Mouse (Mus musculus) E14TG2a.4 (cell line): ENCODE measurements around the gene Nectin4.

Source experiments
- CTCF ChIP-seq: conservative IDR thresholded peaks from 2 replicates; pipeline ENCODE4 v1.5.1; 2014; ENCODE audit warnings: low read length
- NANOG ChIP-seq: IDR thresholded peaks from 2 replicates; pipeline ENCODE4 v1.6.1; 2014; ENCODE audit warnings: borderline replicate concordance, low read length, mixed read lengths
- POU5F1 ChIP-seq: IDR thresholded peaks from 2 replicates; pipeline ENCODE4 v1.6.1; 2014; ENCODE audit warnings: low read length, borderline replicate concordance

DNA sequence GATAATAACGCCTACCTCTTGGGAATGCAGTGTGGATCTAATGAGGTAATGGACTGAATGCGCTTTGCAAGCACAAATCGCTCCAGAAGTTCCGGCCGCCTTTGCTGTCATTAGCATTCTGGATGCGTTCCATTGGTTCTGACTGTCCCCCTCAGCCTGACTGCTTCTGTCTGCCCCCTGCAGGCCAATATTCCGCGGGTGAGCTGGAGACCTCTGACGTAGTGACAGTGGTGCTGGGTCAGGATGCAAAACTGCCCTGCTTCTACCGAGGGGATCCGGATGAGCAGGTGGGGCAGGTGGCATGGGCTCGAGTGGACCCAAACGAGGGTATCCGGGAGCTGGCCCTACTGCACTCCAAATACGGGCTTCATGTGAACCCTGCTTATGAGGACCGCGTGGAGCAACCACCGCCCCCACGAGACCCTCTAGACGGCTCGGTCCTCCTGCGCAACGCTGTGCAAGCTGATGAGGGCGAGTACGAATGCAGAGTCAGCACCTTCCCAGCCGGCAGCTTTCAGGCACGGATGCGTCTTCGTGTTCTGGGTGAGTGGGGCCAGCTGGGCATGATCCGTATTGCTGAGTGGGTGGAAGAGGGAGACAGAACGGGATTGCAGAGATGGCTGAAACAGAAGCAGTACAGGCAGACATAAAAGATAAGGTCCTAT is 10.2 kb downstream of the Nectin4 start:
- TF ChIP-seq CTCF = peak; percentile 69
- no peak for TF ChIP-seq NANOG
- TF ChIP-seq POU5F1 = no peak
